Mouse (Mus musculus) embryonic facial prominence, embryonic 10.5 days (tissue): ENCODE measurements around the gene Kif20b. TPM values are rescaled to one million over a fixed set of nuclear protein-coding genes. Genes with fewer than 3 reads are reported as not detected.

ENCODE experiments used
- DNase-seq: peaks from one replicate; pipeline ENCODE4 v3.0.0-alpha.2; 2017; ENCODE audit warnings: low spot score
- H3K27ac ChIP-seq: fragments of 300-500 bp; sonication (generic); replicated peaks from 2 replicates; pipeline ENCODE4 v1.5.1; 2016; ENCODE audit warnings: mild to moderate bottlenecking
- H3K27me3 ChIP-seq: fragments of 300-500 bp; sonication (generic); replicated peaks from 2 replicates; pipeline ENCODE4 v1.6.1; 2016; ENCODE audit warnings: low read depth, mild to moderate bottlenecking; ENCODE audit not compliant: poor library complexity, severe bottlenecking
- H3K36me3 ChIP-seq: fragments of 300-500 bp; sonication (generic); replicated peaks from 2 replicates; pipeline ENCODE4 v1.6.1; 2016; ENCODE audit warnings: mild to moderate bottlenecking, moderate library complexity
- H3K4me1 ChIP-seq: fragments of 300-500 bp; sonication (generic); 2 replicates; pipeline ENCODE4 v1.6.1; 2016
- H3K4me3 ChIP-seq: fragments of 300-500 bp; sonication (generic); 2 replicates; pipeline ENCODE4 v1.5.1; 2016; ENCODE audit warnings: mild to moderate bottlenecking, moderate library complexity
- H3K9me3 ChIP-seq: fragments of 300-500 bp; sonication (generic); 2 replicates; pipeline ENCODE4 v1.6.1; 2016; ENCODE audit warnings: mild to moderate bottlenecking
- WGBS: fragments of 180-500 bp; shearing (Covaris S2); methylation state at CpG from one replicate; pipeline ENCODE4 v1.1.7; 2016; 5-methylcytosine and 5-hydroxymethylcytosine counted together
- microRNA counts: library from miRNA; unstranded; fragments of <30 nt; microRNA quantifications from one replicate; lab custom pipeline; 2017
- microRNA-seq: library from miRNA; unstranded; fragments of <30 nt; microRNA quantifications from one replicate; pipeline ENCODE4, GENCODE M21; 2017
- polyA plus RNA-seq: library from polyadenylated mRNA; unstranded; fragments of >200 nt; fragmentation: Nextera tagmentation; extraction: Ambion mirVana; gene quantifications from 2 replicates; pipeline ENCODE4 v1.2.1, GENCODE M21; 2016

The Kif20b gene
- polyA plus RNA-seq, 1 experiment from 2014 or later, result 89.8 TPM

- DNase-seq, result no peak
- 96% methylated on average over 1 of the region's 1 CpGs for WGBS
- Histone ChIP-seq H3K27ac (no peak overlapping the region), H3K9me3 (no peaks in the 10 kb centered on the region), H3K36me3 (peaks cover 92% of the 10 kb centered on the region), H3K27me3 (no peaks in the 10 kb centered on the region), H3K4me1 (no peaks in the 10 kb centered on the region), H3K4me3 (no peak overlapping the region)
These were observed 25.0 kb downstream of the Kif20b start for GRCm38 (mm10) chr19:34947206-34947605.

- H3K36me3 ChIP-seq, result peaks cover 98% of the 10 kb centered on the region
- no peak for DNase-seq
- no peaks in the 10 kb centered on the region for H3K9me3 ChIP-seq
- H3K27me3 ChIP-seq, result no peaks in the 10 kb centered on the region
- H3K4me3 ChIP-seq, result no peak overlapping the region
- no peak overlapping the region for H3K27ac ChIP-seq
- WGBS, result 95% methylated on average over 11 of the region's 11 CpGs
- H3K4me1 ChIP-seq, result no peaks in the 10 kb centered on the region
These were observed 31.8 kb downstream of the Kif20b start for GRCm38 (mm10) chr19:34953842-34954541.

GRCm38 (mm10) chr19:34959369-34959768 lies 37.2 kb downstream of the Kif20b start:
- DNase-seq, result no peak
- Histone ChIP-seq H3K4me1 (no peaks in the 10 kb centered on the region), H3K27me3 (no peaks in the 10 kb centered on the region), H3K4me3 (no peak overlapping the region), H3K36me3 (peaks cover 96% of the 10 kb centered on the region), H3K27ac (no peak overlapping the region), H3K9me3 (no peaks in the 10 kb centered on the region)
- WGBS, result 91% methylated on average over 11 of the region's 11 CpGs

- Histone ChIP-seq H3K9me3 (no peaks in the 10 kb centered on the region), H3K4me1 (no peaks in the 10 kb centered on the region), H3K36me3 (no peaks in the 10 kb centered on the region), H3K27me3 (no peaks in the 10 kb centered on the region), H3K4me3 (no peak overlapping the region), H3K27ac (no peak overlapping the region)
- no peak for DNase-seq
- WGBS, result 74% methylated on average over 2 of the region's 2 CpGs
These were observed 62.6 kb downstream of the Kif20b start for GRCm38 (mm10) chr19:34984742-34985141.

- DNase-seq, result no peak
- H3K9me3 ChIP-seq, result no peaks in the 10 kb centered on the region
- 80% methylated on average over 4 of the region's 4 CpGs for WGBS
- no peaks in the 10 kb centered on the region for H3K27me3 ChIP-seq
- no peak overlapping the region for H3K27ac ChIP-seq
- H3K36me3 ChIP-seq, result no peaks in the 10 kb centered on the region
- H3K4me3 ChIP-seq, result no peak overlapping the region
- no peaks in the 10 kb centered on the region for H3K4me1 ChIP-seq
These were observed 68.3 kb downstream of the Kif20b start for GRCm38 (mm10) chr19:34990443-34990842.

GRCm38 (mm10) chr19:34992969-34993527 lies 70.9 kb downstream of the Kif20b start:
- no peaks in the 10 kb centered on the region for H3K27me3 ChIP-seq
- no peak overlapping the region for H3K27ac ChIP-seq

GRCm38 (mm10) chr19:35015058-35015457 lies 92.9 kb downstream of the Kif20b start:
- H3K27me3 ChIP-seq, result no peaks in the 10 kb centered on the region
- WGBS, result 77% methylated on average over 3 of the region's 3 CpGs
- H3K27ac ChIP-seq, result no peak overlapping the region

More at GRCm38 (mm10) chr19:34992969-34993527, 70.9 kb downstream of the Kif20b start:
- Histone ChIP-seq H3K4me1 (no peaks in the 10 kb centered on the region), H3K9me3 (no peaks in the 10 kb centered on the region), H3K4me3 (no peak overlapping the region), H3K36me3 (no peaks in the 10 kb centered on the region)
- peak; percentile 47 for DNase-seq
- WGBS, result 36% methylated on average over 1 of the region's 1 CpGs

GRCm38 (mm10) chr19:35017474-35018208 lies 95.5 kb downstream of the Kif20b start:
- Histone ChIP-seq H3K9me3 (no peaks in the 10 kb centered on the region), H3K4me1 (no peaks in the 10 kb centered on the region), H3K4me3 (no peak overlapping the region), H3K36me3 (no peaks in the 10 kb centered on the region), H3K27me3 (no peaks in the 10 kb centered on the region), H3K27ac (no peak overlapping the region)
- DNase-seq, result no peak
- 62% methylated on average over 4 of the region's 4 CpGs for WGBS

More at GRCm38 (mm10) chr19:35015058-35015457, 92.9 kb downstream of the Kif20b start:
- Histone ChIP-seq H3K36me3 (no peaks in the 10 kb centered on the region), H3K9me3 (no peaks in the 10 kb centered on the region), H3K4me1 (no peaks in the 10 kb centered on the region), H3K4me3 (no peak overlapping the region)
- DNase-seq, result no peak

GRCm38 (mm10) chr19:35018209-35018581 lies 96.0 kb downstream of the Kif20b start:
- no peak for DNase-seq
- Histone ChIP-seq H3K27ac (no peak overlapping the region), H3K4me1 (no peaks in the 10 kb centered on the region), H3K36me3 (no peaks in the 10 kb centered on the region), H3K27me3 (no peaks in the 10 kb centered on the region), H3K4me3 (no peak overlapping the region), H3K9me3 (no peaks in the 10 kb centered on the region)
- WGBS, result 86% methylated on average over 4 of the region's 4 CpGs

MicroRNAs within 50 kb of the gene (microRNA counts, 519-probe panel; counts per million panel counts)
- microRNA mmu-miR-1950 (lab: Ali Mortazavi, UCI), result 188 counts per million, percentile 57 among the panel's probes with 10 or more counts

Small RNAs within 50 kb of the gene (microRNA-seq; reads per million reads assigned to microRNA genes)
- gene Mir1950, result 1.2 reads per million

Other genes with a start within 250 kb of the Kif20b start
- 0.49 and 0.75 TPM in 2 replicates for gene Slc16a12, start 175.1 kb upstream of the Kif20b start, polyA plus RNA-seq
- 6.3 and 7.5 TPM in 2 replicates for gene Pank1, start 42.9 kb upstream of the Kif20b start, polyA plus RNA-seq